Mouse (Mus musculus): ENCODE results near the gene Slc22a22.

The Slc22a22 gene

GRCm38 (mm10) chr15:57477525-57477924, at the start of gene Slc22a22:
Slc22a22 (minus strand) TSS chr15:57477625.
- no peak for DNase-seq (ENCODE audit: low read depth, low spot score)

- DNase-seq (ENCODE audit: low read depth, low spot score): peak; percentile 76
Measured at GRCm38 (mm10) chr15:57523510-57524298, 46.3 kb upstream of the Slc22a22 start.

GRCm38 (mm10) chr15:57522160-57522559, 44.7 kb upstream of the Slc22a22 start:
- no peak for DNase-seq (ENCODE audit: low read depth, low spot score)

GRCm38 (mm10) chr15:57509185-57510172, 32.1 kb upstream of the Slc22a22 start:
- DNase-seq (ENCODE audit: low read depth, low spot score): no peak

GRCm38 (mm10) chr15:57508242-57509184, 31.1 kb upstream of the Slc22a22 start:
- DNase-seq (ENCODE audit: low read depth, low spot score): peak; percentile 87

GRCm38 (mm10) chr15:57504126-57504705, 26.8 kb upstream of the Slc22a22 start:
- DNase-seq (ENCODE audit: low read depth, low spot score): no peak

GRCm38 (mm10) chr15:57503656-57504055, 26.2 kb upstream of the Slc22a22 start:
- no peak for DNase-seq (ENCODE audit: low read depth, low spot score)

- no peak for DNase-seq (ENCODE audit: low read depth, low spot score)
Measured at GRCm38 (mm10) chr15:57501559-57501958, 24.1 kb upstream of the Slc22a22 start.

GRCm38 (mm10) chr15:57496106-57496505, 18.7 kb upstream of the Slc22a22 start:
- no peak for DNase-seq (ENCODE audit: low read depth, low spot score)

- DNase-seq (ENCODE audit: low read depth, low spot score): no peak
Measured at GRCm38 (mm10) chr15:57482509-57482908, 5.1 kb upstream of the Slc22a22 start.

- DNase-seq (ENCODE audit: low read depth, low spot score): peak; percentile 27
Measured at GRCm38 (mm10) chr15:57471648-57472047, 5.8 kb downstream of the Slc22a22 start.

GRCm38 (mm10) chr15:57465996-57466395, 11.4 kb downstream of the Slc22a22 start:
- no peak for DNase-seq (ENCODE audit: low read depth, low spot score)

GRCm38 (mm10) chr15:57465061-57465460, 12.4 kb downstream of the Slc22a22 start:
- DNase-seq (ENCODE audit: low read depth, low spot score): no peak

GRCm38 (mm10) chr15:57464066-57464465, 13.4 kb downstream of the Slc22a22 start:
- DNase-seq (ENCODE audit: low read depth, low spot score): no peak

- no peak for DNase-seq (ENCODE audit: low read depth, low spot score)
Measured at GRCm38 (mm10) chr15:57461284-57461683, 16.1 kb downstream of the Slc22a22 start.

- DNase-seq (ENCODE audit: low read depth, low spot score): no peak
Measured at GRCm38 (mm10) chr15:57457374-57457773, 20.1 kb downstream of the Slc22a22 start.

GRCm38 (mm10) chr15:57434710-57435404, 42.6 kb downstream of the Slc22a22 start:
- no peak for DNase-seq (ENCODE audit: low read depth, low spot score)

- DNase-seq (ENCODE audit: low read depth, low spot score): peak; percentile 44
Measured at GRCm38 (mm10) chr15:57408498-57408897, 68.9 kb downstream of the Slc22a22 start.

- peak; percentile 45 for DNase-seq (ENCODE audit: low read depth, low spot score)
Measured at GRCm38 (mm10) chr15:57398439-57399148, 78.8 kb downstream of the Slc22a22 start.

GRCm38 (mm10) chr15:57394053-57394452, 83.4 kb downstream of the Slc22a22 start:
- DNase-seq (ENCODE audit: low read depth, low spot score): no peak

Data from forelimb bud, embryonic 11.5 days (tissue).